Mouse (Mus musculus) C2C12 (cell line): Measurements from ENCODE around the gene Prm3. TPM values are rescaled to one million over a fixed set of nuclear protein-coding genes. Genes with fewer than 3 reads are reported as not detected.

Experiments used
- H3K27me3 ChIP-seq: one replicate; pipeline ENCODE4 v1.6.1; 2011; ENCODE audit not compliant: control insufficient read depth, insufficient read depth, insufficient read length
- H3K36me3 ChIP-seq: one replicate; pipeline ENCODE4 v1.6.1; 2011; ENCODE audit not compliant: control insufficient read depth, insufficient read depth
- H3K4me3 ChIP-seq: one replicate; pipeline ENCODE4 v1.5.1; 2011; ENCODE audit warnings: mild to moderate bottlenecking, control low read depth; ENCODE audit not compliant: poor library complexity, insufficient read depth, severe bottlenecking
- H3K79me2 ChIP-seq: one replicate; pipeline ENCODE4 v1.6.1; 2011; ENCODE audit not compliant: control insufficient read depth, insufficient read depth
- H3K79me3 ChIP-seq: one replicate; pipeline ENCODE4 v1.6.1; 2011; ENCODE audit warnings: low read depth, control low read depth
- H3ac ChIP-seq: one replicate; pipeline ENCODE3; 2011; ENCODE audit warnings: low read depth; ENCODE audit not compliant: control insufficient read depth, insufficient read length
- CEBPB ChIP-seq: IDR thresholded peaks from one replicate; pipeline ENCODE4 v1.6.1; 2011; ENCODE audit warnings: low read depth, mild to moderate bottlenecking, control low read depth, moderate library complexity
- CTCF ChIP-seq: IDR thresholded peaks from one replicate; pipeline ENCODE4 v1.5.1; 2011; ENCODE audit not compliant: control insufficient read depth, insufficient read depth, insufficient read length
- FOSL1 ChIP-seq: IDR thresholded peaks from one replicate; pipeline ENCODE4 v1.8.0; 2011; ENCODE audit warnings: mild to moderate bottlenecking, low read length; ENCODE audit not compliant: poor library complexity, insufficient read depth, severe bottlenecking
- MAX ChIP-seq: IDR thresholded peaks from one replicate; pipeline ENCODE4 v1.6.1; 2011; ENCODE audit warnings: mild to moderate bottlenecking, control low read depth
- MYOD1 ChIP-seq: IDR thresholded peaks from one replicate; pipeline ENCODE4 v1.6.1; 2011; ENCODE audit warnings: low read depth; ENCODE audit not compliant: control insufficient read depth, insufficient read length
- MYOG ChIP-seq: IDR thresholded peaks from one replicate; pipeline ENCODE4 v1.6.1; 2011; ENCODE audit not compliant: control insufficient read depth, insufficient read length; ENCODE audit errors: extremely low read depth
- USF1 ChIP-seq: IDR thresholded peaks from one replicate; pipeline ENCODE4 v1.6.1; 2011; ENCODE audit warnings: low read depth, mild to moderate bottlenecking, control low read depth, moderate library complexity
- polyA plus RNA-seq: library from polyadenylated mRNA; unstranded; fragments of >200 nt; fragmentation: generic; extraction: Trizol; gene quantifications from one replicate; pipeline ENCODE4 v1.2.1, GENCODE M21; 2012; ENCODE audit warnings: missing spikeins

The Prm3 gene
- polyA plus RNA-seq, 1 experiment = not detected

- no peak overlapping the region for H3K4me3 ChIP-seq
- no peaks in the 10 kb centered on the region for H3K27me3 ChIP-seq
- H3K36me3 ChIP-seq = no peaks in the 10 kb centered on the region
- no peak overlapping the region for H3ac ChIP-seq
- peaks cover 25% of the 10 kb centered on the region for H3K79me2 ChIP-seq
- TF ChIP-seq FOSL1 (no peak), MAX (no peak), CTCF (no peak), MYOD1 (no peak), USF1 (no peak), CEBPB (no peak), MYOG (no peak)
- H3K79me3 ChIP-seq = peaks cover 13% of the 10 kb centered on the region
Measured at GRCm38 (mm10) chr16:10780631-10781120, 10.0 kb downstream of the Prm3 start.

GRCm38 (mm10) chr16:10777579-10778160, 13.0 kb downstream of the Prm3 start:
- TF ChIP-seq MAX = no peak
- no peak for TF ChIP-seq FOSL1
- TF ChIP-seq MYOD1 = no peak
- no peak for TF ChIP-seq MYOG
- no peak for TF ChIP-seq CEBPB
- no peak for TF ChIP-seq CTCF
- no peak for TF ChIP-seq USF1
- Histone ChIP-seq H3ac (no peak overlapping the region), H3K27me3 (no peaks in the 10 kb centered on the region), H3K79me3 (no peaks in the 10 kb centered on the region), H3K36me3 (no peaks in the 10 kb centered on the region), H3K4me3 (no peak overlapping the region), H3K79me2 (peaks cover 4% of the 10 kb centered on the region)

GRCm38 (mm10) chr16:10776322-10776721, 14.4 kb downstream of the Prm3 start:
- H3K4me3 ChIP-seq = no peak overlapping the region
- H3K36me3 ChIP-seq = no peaks in the 10 kb centered on the region
- TF ChIP-seq FOSL1 (peak; percentile 95), USF1 (no peak), CTCF (no peak), MYOG (no peak), CEBPB (peak; percentile 67), MAX (no peak), MYOD1 (peak; percentile 96)
- no peaks in the 10 kb centered on the region for H3K79me2 ChIP-seq
- H3K79me3 ChIP-seq = no peaks in the 10 kb centered on the region
- no peak overlapping the region for H3ac ChIP-seq
- H3K27me3 ChIP-seq = no peaks in the 10 kb centered on the region

- Histone ChIP-seq H3K79me2 (no peaks in the 10 kb centered on the region), H3K36me3 (no peaks in the 10 kb centered on the region), H3ac (no peak overlapping the region), H3K79me3 (no peaks in the 10 kb centered on the region), H3K4me3 (no peak overlapping the region), H3K27me3 (no peaks in the 10 kb centered on the region)
- TF ChIP-seq USF1 = no peak
- no peak for TF ChIP-seq MYOG
- no peak for TF ChIP-seq CTCF
- TF ChIP-seq FOSL1 = no peak
- no peak for TF ChIP-seq MAX
- no peak for TF ChIP-seq CEBPB
- no peak for TF ChIP-seq MYOD1
Measured at GRCm38 (mm10) chr16:10774726-10775125, 16.0 kb downstream of the Prm3 start.

GRCm38 (mm10) chr16:10773543-10773942, 17.2 kb downstream of the Prm3 start:
- H3K79me3 ChIP-seq = no peaks in the 10 kb centered on the region
- H3K27me3 ChIP-seq = no peaks in the 10 kb centered on the region
- no peaks in the 10 kb centered on the region for H3K79me2 ChIP-seq
- TF ChIP-seq CTCF = no peak
- TF ChIP-seq MYOD1 = no peak
- no peak for TF ChIP-seq FOSL1
- no peak for TF ChIP-seq CEBPB
- TF ChIP-seq MAX = no peak
- TF ChIP-seq MYOG = no peak
- no peak for TF ChIP-seq USF1
- no peak overlapping the region for H3ac ChIP-seq
- no peak overlapping the region for H3K4me3 ChIP-seq
- no peaks in the 10 kb centered on the region for H3K36me3 ChIP-seq
